Mouse (Mus musculus) CH12.LX (cell line): ENCODE measurements at regions not wholly inside any gene's neighbourhood (a gene's known extent, or its start where the extent isn't known, plus 50 kb on each side); places are given as distances from the start of the nearest gene placed in this dataset.

ENCODE experiments used
- DNase-seq: peaks from one replicate; pipeline ENCODE4 v3.0.0-alpha.2; 2013; ENCODE audit errors: extremely low read depth
- H3K27ac ChIP-seq: 2 replicates; pipeline ENCODE4 v1.5.1; 2012; ENCODE audit warnings: low read depth, mild to moderate bottlenecking, control low read depth, moderate library complexity; ENCODE audit not compliant: insufficient read depth
- H3K27me3 ChIP-seq: replicated peaks from 2 replicates; pipeline ENCODE3; 2012; ENCODE audit warnings: inconsistent platforms
- H3K36me3 ChIP-seq, 2 experiments: replicated peaks in 1 of 2; 2 replicates each; pipeline versions ENCODE3 to v1.6.1; 2012; ENCODE audit warnings: inconsistent platforms in 1 of 2, low read length in 1 of 2, mild to moderate bottlenecking in 1 of 2, mixed read lengths in 1 of 2, moderate library complexity in 1 of 2; ENCODE audit not compliant: control insufficient read depth in 1 of 2, insufficient read depth in 1 of 2
- H3K4me1 ChIP-seq, 2 experiments: 2 replicates each; pipeline ENCODE4 v1.6.1; 2012; ENCODE audit warnings: inconsistent platforms in 1 of 2, moderate library complexity in 1 of 2; ENCODE audit not compliant: insufficient read depth in 2 of 2, control insufficient read depth in 1 of 2
- H3K4me2 ChIP-seq: 2 replicates; pipeline ENCODE4 v1.6.1; 2012; ENCODE audit warnings: low read depth, mild to moderate bottlenecking, control low read depth; ENCODE audit not compliant: poor library complexity, insufficient read depth, severe bottlenecking
- H3K4me3 ChIP-seq, 3 experiments: fragments of 150-350 bp in 1 of 3; sonication (generic) in 1 of 3; replicated peaks in 1 of 3; 2 replicates each; pipeline versions ENCODE3 to v1.5.1; 2011 to 2012; ENCODE audit warnings: low read depth in 2 of 3, low read length in 2 of 3, mild to moderate bottlenecking in 2 of 3, moderate library complexity in 2 of 3, control low read depth in 1 of 3, improper control_type of control experiment in 1 of 3, inconsistent platforms in 1 of 3, mixed read lengths in 1 of 3; ENCODE audit not compliant: poor library complexity in 1 of 3
- H3K79me2 ChIP-seq: replicated peaks from 2 replicates; pipeline ENCODE4 v1.6.1; 2012; ENCODE audit warnings: mild to moderate bottlenecking, moderate library complexity; ENCODE audit not compliant: control insufficient read depth, poor library complexity, insufficient read depth, severe bottlenecking; ENCODE audit errors: extremely low read depth
- H3K9ac ChIP-seq: 2 replicates; pipeline ENCODE4 v1.6.1; 2012; ENCODE audit warnings: low read depth, mild to moderate bottlenecking, control low read depth, moderate library complexity; ENCODE audit not compliant: insufficient read depth
- H3K9me3 ChIP-seq: replicated peaks from 2 replicates; pipeline ENCODE3; 2012; ENCODE audit warnings: low read length, inconsistent platforms, mixed read lengths
- CHD1 ChIP-seq: IDR thresholded peaks from 2 replicates; pipeline ENCODE4 v1.6.1; 2012; ENCODE audit warnings: low read depth, low read length, improper control_type of control experiment, inconsistent platforms
- CHD2 ChIP-seq: IDR thresholded peaks from 2 replicates; pipeline ENCODE4 v1.6.1; 2011; ENCODE audit warnings: low read length, improper control_type of control experiment
- CTCF ChIP-seq, 2 experiments: IDR thresholded peaks in 1 of 2; conservative IDR thresholded peaks in 1 of 2; 2 replicates each; pipeline ENCODE4 v1.5.1; 2011 to 2012; ENCODE audit warnings: low read depth in 2 of 2, low read length in 2 of 2, improper control_type of control experiment in 1 of 2, inconsistent platforms in 1 of 2, mild to moderate bottlenecking in 1 of 2, moderate library complexity in 1 of 2
- E2F4 ChIP-seq: IDR thresholded peaks from 2 replicates; pipeline ENCODE4 v1.6.1; 2011; ENCODE audit warnings: low read depth, low read length, improper control_type of control experiment; ENCODE audit not compliant: insufficient replicate concordance
- ELF1 ChIP-seq: IDR thresholded peaks from 2 replicates; pipeline ENCODE4 v1.6.1; 2014; ENCODE audit warnings: low read depth, mild to moderate bottlenecking, inconsistent platforms, low read length, improper control_type of control experiment
- EP300 ChIP-seq: IDR thresholded peaks from 2 replicates; pipeline ENCODE4 v1.6.1; 2011; ENCODE audit warnings: low read length, improper control_type of control experiment
- HCFC1 ChIP-seq: IDR thresholded peaks from 2 replicates; pipeline ENCODE4 v1.6.1; 2012; ENCODE audit warnings: low read depth, mild to moderate bottlenecking, inconsistent platforms, low read length, improper control_type of control experiment
- JUN ChIP-seq: IDR thresholded peaks from 2 replicates; pipeline ENCODE4 v1.6.1; 2011; ENCODE audit warnings: low read depth, mild to moderate bottlenecking, low read length, improper control_type of control experiment, moderate library complexity; ENCODE audit not compliant: insufficient read depth
- JUND ChIP-seq: conservative IDR thresholded peaks from 2 replicates; pipeline ENCODE4 v1.6.1; 2011; ENCODE audit warnings: low read depth, low read length, improper control_type of control experiment
- KAT2A ChIP-seq: IDR thresholded peaks from 2 replicates; pipeline ENCODE4 v1.6.1; 2012; ENCODE audit warnings: low read length, improper control_type of control experiment, inconsistent platforms; ENCODE audit not compliant: insufficient replicate concordance
- MAFK ChIP-seq: IDR thresholded peaks from 2 replicates; pipeline ENCODE4 v1.6.1; 2011; ENCODE audit warnings: low read length, improper control_type of control experiment; ENCODE audit not compliant: insufficient replicate concordance
- MEF2A ChIP-seq: IDR thresholded peaks from 2 replicates; pipeline ENCODE4 v1.6.1; 2014; ENCODE audit warnings: low read depth, mild to moderate bottlenecking, inconsistent platforms, low read length, improper control_type of control experiment, borderline replicate concordance
- MXI1 ChIP-seq: IDR thresholded peaks from 2 replicates; pipeline ENCODE4 v1.6.1; 2011; ENCODE audit warnings: mild to moderate bottlenecking, low read depth, low read length, improper control_type of control experiment
- NELFE ChIP-seq: IDR thresholded peaks from 2 replicates; pipeline ENCODE4 v1.6.1; 2011; ENCODE audit warnings: low read depth, low read length, improper control_type of control experiment
- PAX5 ChIP-seq: IDR thresholded peaks from 2 replicates; pipeline ENCODE4 v1.6.1; 2012; ENCODE audit warnings: low read length, inconsistent platforms, mixed read lengths
- POLR2A ChIP-seq: IDR thresholded peaks from 2 replicates; pipeline ENCODE4 v1.6.1; 2011; ENCODE audit warnings: low read depth, mild to moderate bottlenecking, improper control_type of control experiment, low read length
- RCOR1 ChIP-seq: conservative IDR thresholded peaks from 2 replicates; pipeline ENCODE4 v1.6.1; 2012; ENCODE audit warnings: low read depth, mild to moderate bottlenecking, inconsistent platforms, low read length, improper control_type of control experiment
- SIN3A ChIP-seq: IDR thresholded peaks from 2 replicates; pipeline ENCODE4 v1.6.1; 2012; ENCODE audit warnings: low read length, improper control_type of control experiment, inconsistent platforms
- TBP ChIP-seq: conservative IDR thresholded peaks from 2 replicates; pipeline ENCODE4 v1.6.1; 2011; ENCODE audit warnings: low read depth, low read length, improper control_type of control experiment
- TCF12 ChIP-seq: IDR thresholded peaks from 2 replicates; pipeline ENCODE4 v1.6.1; 2014; ENCODE audit warnings: low read depth, mild to moderate bottlenecking, inconsistent platforms, low read length, improper control_type of control experiment
- UBTF ChIP-seq: IDR thresholded peaks from 2 replicates; pipeline ENCODE4 v1.6.1; 2012; ENCODE audit warnings: low read depth, mild to moderate bottlenecking, inconsistent platforms, low read length, improper control_type of control experiment, moderate library complexity
- USF1 ChIP-seq: IDR thresholded peaks from 2 replicates; pipeline ENCODE4 v1.6.1; 2014; ENCODE audit warnings: low read depth, mild to moderate bottlenecking, inconsistent platforms, low read length, improper control_type of control experiment
- USF2 ChIP-seq: conservative IDR thresholded peaks from 2 replicates; pipeline ENCODE4 v1.6.1; 2011; ENCODE audit warnings: low read depth, low read length, improper control_type of control experiment
- ZC3H11A ChIP-seq: IDR thresholded peaks from 2 replicates; pipeline ENCODE4 v1.6.1; 2012; ENCODE audit warnings: low read depth, mild to moderate bottlenecking, inconsistent platforms, low read length, improper control_type of control experiment
- ZKSCAN1 ChIP-seq: IDR thresholded peaks from 2 replicates; pipeline ENCODE4 v1.6.1; 2012; ENCODE audit warnings: low read depth, inconsistent platforms, low read length, improper control_type of control experiment, borderline replicate concordance
- ZMIZ1 ChIP-seq: IDR thresholded peaks from 2 replicates; pipeline ENCODE4 v1.6.1; 2012; ENCODE audit warnings: low read depth, mild to moderate bottlenecking, inconsistent platforms, low read length, improper control_type of control experiment
- dilution Hi-C: fragments of 300-500 bp; cut with MboI; formaldehyde crosslinking; loops from 2 replicates; pipeline ENCODE4 v1.14.3; 2020; ENCODE audit warnings: low sequenced_read_pairs; ENCODE audit not compliant: extremely low pct_unique_long_range_greater_than_20kb, extremely low pct_ligation_motif_present
- in situ Hi-C: fragments of 300-500 bp; cut with MboI; formaldehyde crosslinking; loops from 3 replicates; pipeline ENCODE4 v1.14.3; 2019; ENCODE audit warnings: low sequenced_read_pairs, low pct_ligation_motif_present, low pct_unique_long_range_greater_than_20kb, mixed read lengths

GRCm38 (mm10) chr1:154044712-154045111 is 144.7 kb upstream of the Teddm2 start:
- H3K27ac ChIP-seq: no peak overlapping the region
- TF ChIP-seq ZMIZ1: no peak
- no peak for TF ChIP-seq SIN3A
- TF ChIP-seq MXI1: no peak
- TF ChIP-seq ZKSCAN1: no peak
- TF ChIP-seq NELFE: no peak
- TF ChIP-seq CHD1: no peak
- no peak for TF ChIP-seq MAFK
- TF ChIP-seq MEF2A: no peak
- TF ChIP-seq, all 38 proteins: peak for 0
- H3K36me3 ChIP-seq: no peaks in the 10 kb centered on the region
- no peak for DNase-seq
- no peak overlapping the region for H3K4me3 ChIP-seq
- H3K79me2 ChIP-seq: no peaks in the 10 kb centered on the region
- in situ Hi-C loops: no loop called here
- H3K9ac ChIP-seq: no peak overlapping the region
- no peaks in the 10 kb centered on the region for H3K9me3 ChIP-seq
- dilution Hi-C loops: no loop called here
- peaks cover 1% of the 10 kb centered on the region for H3K27me3 ChIP-seq
- H3K4me1 ChIP-seq: peaks cover 0 to 9% of the 10 kb centered on the region in 2 experiments; a peak in 1 of 4 replicates
- no peak overlapping the region for H3K4me2 ChIP-seq

GRCm38 (mm10) chr1:154045951-154046350 is 145.9 kb upstream of the Teddm2 start:
- H3K4me3 ChIP-seq: no peak overlapping the region
- dilution Hi-C loops (no loop called here), in situ Hi-C loops (no loop called here)
- no peak for DNase-seq
- H3K9ac ChIP-seq: no peak overlapping the region
- H3K27me3 ChIP-seq: peaks cover 1% of the 10 kb centered on the region
- no peak overlapping the region for H3K4me2 ChIP-seq
- H3K4me1 ChIP-seq: 0 out of 4 replicates have a peak, but pooled peaks cover 0 to 2% of the 10 kb centered on the region in 2 experiments
- H3K9me3 ChIP-seq: no peaks in the 10 kb centered on the region
- H3K27ac ChIP-seq: no peak overlapping the region
- TF ChIP-seq JUND (no peak), PAX5 (no peak), TBP (no peak), E2F4 (no peak), ZMIZ1 (no peak), KAT2A (no peak), USF2 (no peak), ZC3H11A (no peak), ELF1 (no peak), CHD1 (no peak), JUN (no peak), HCFC1 (no peak), UBTF (no peak), USF1 (no peak), POLR2A (no peak), RCOR1 (no peak), CTCF (conservative IDR thresholded peaks at IDR 0.05 in 1 of 2, IDR thresholded peaks at IDR 0.05 in 1 of 2; ENCODE audit: low read depth in 2 of 2, low read length in 2 of 2) (no peak), EP300 (no peak), CHD2 (no peak), TCF12 (no peak)
- TF ChIP-seq, all 38 proteins: peak for 0
- no peaks in the 10 kb centered on the region for H3K36me3 ChIP-seq
- H3K79me2 ChIP-seq: no peaks in the 10 kb centered on the region
